Mouse (Mus musculus): ENCODE results near the gene Rhox3c.
"Not testable (repeated sequence)": the region's sequence is repeated elsewhere in the genome, so short reads cannot be mapped to it uniquely, and the experiment has no call there.

Gene Rhox3c

DNA sequence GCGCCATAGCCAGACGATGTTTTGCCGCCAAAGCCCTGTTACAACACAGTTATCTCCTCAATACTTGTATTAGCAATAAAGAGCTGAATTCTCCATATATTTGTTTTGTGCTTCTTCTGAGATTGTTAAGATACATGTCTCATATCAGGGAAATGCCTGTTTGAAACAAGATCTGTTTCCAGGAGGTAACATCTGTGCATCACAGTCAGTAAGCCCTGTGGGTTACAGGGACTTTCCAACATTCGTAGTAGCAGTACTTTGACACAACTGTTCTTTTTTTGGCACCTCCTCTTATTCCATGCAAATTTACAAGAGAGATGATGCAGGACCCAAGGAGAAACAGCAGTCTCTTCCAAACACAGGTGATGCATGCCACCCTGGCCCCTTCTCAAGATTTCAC, at the start of gene Rhox3c:
Gene Rhox3c, plus strand, starts transcription at position 301 of the 400 bp plus-strand sequence.
- DNase-seq (ENCODE audit: low read depth, low spot score): not testable (repeated sequence)

DNA sequence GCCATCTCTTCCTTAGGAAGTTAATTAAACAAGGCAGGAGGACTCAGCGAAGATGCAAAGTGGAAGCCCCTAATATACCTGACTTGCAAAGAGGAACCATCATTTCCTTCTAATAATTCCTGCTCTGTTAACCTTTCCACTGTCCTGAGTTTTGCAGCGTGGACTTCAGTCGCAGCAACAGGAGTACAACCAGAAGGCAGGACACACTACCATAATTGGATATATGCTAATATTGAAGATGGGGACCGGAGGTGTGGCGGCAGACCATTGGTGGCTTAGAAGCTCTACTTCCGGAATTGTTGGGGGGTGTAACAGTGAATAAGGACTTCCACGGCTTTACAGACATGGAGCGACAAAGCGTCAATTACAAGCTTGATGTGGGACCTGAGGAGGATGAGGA, 46.6 kb upstream of the Rhox3c start, which contains the start of gene Rhox2b:
Gene Rhox2b, plus strand, starts transcription at position 301 of the 400 bp plus-strand sequence.
- not testable (repeated sequence) for DNase-seq (ENCODE audit: low read depth, low spot score)

DNA sequence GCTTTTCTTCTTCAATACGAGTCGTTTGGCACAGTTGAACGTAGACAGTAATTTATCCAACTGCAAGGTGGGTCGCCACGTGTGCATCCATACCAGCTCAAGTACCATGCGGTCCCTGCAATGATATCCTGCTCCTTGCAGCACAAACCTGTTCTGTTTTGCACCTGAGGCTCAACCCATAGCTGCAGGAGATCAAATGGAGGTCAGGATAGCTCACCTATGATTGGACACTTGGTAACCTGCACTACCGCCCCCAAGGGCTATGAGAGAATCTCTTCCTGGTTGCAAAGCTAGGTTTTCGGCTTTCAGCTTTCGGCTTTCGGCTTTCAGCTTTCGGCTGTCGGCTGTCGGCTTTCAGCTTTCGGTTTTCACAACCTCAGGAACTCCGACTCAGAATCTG, 26.2 kb upstream of the Rhox3c start, which contains the start of gene Rhox4b:
Gene Rhox4b, plus strand, starts transcription at position 301 of the 400 bp plus-strand sequence.
- DNase-seq (ENCODE audit: low read depth, low spot score): not testable (repeated sequence)

DNA sequence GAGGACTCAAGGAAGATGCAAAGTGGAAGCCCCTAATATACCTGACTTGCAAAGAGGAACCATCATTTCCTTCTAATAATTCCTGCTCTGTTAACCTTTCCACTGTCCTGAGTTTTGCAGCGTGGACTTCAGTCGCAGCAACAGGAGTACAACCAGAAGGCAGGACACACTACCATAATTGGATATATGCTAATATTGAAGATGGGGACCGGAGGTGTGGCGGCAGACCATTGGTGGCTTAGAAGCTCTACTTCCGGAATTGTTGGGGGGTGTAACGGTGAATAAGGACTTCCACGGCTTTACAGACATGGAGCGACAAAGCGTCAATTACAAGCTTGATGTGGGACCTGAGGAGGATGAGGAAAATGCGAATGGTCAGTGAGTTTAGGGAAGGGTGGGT, 5.0 kb upstream of the Rhox3c start, which contains the start of gene Rhox2c:
Gene Rhox2c, plus strand, starts transcription at position 301 of the 400 bp plus-strand sequence.
- not testable (repeated sequence) for DNase-seq (ENCODE audit: low read depth, low spot score)

DNA sequence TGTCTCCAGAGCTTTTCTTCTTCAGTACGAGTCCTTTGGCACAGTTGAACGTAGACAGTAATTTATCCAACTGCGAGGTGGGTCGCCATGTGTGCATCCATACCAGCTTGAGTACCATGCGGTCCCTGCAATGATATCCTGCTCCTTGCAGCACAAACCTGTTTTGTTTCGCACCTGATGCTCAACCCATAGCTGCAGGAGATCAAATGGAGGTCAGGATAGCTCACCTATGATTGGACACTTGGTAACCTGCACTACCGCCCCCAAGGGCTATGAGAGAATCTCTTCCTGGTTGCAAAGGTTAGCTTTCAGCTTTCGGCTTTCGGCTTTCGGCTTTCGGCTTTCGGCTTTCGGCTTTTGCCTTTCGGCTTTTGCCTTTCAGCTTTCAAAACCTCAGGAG, 21.7 kb downstream of the Rhox3c start, which contains the start of gene Rhox4c:
Gene Rhox4c, plus strand, starts transcription at position 301 of the 400 bp plus-strand sequence.
- DNase-seq (ENCODE audit: low read depth, low spot score): not testable (repeated sequence)

DNA sequence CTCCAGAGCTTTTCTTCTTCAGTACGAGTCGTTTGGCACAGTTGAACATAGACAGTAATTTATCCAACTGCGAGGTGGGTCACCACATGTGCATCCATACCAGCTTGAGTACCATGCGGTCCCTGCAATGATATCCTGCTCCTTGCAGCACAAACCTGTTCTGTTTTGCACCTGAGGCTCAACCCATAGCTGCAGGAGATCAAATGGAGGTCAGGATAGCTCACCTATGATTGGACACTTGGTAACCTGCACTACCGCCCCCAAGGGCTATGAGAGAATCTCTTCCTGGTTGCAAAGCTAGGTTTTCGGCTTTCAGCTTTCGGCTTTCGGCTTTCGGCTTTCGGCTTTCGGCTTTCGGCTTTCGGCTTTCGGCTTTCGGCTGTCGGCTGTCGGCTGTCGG, 55.7 kb downstream of the Rhox3c start, which contains the start of gene Rhox4d:
Gene Rhox4d, plus strand, starts transcription at position 301 of the 400 bp plus-strand sequence.
- not testable (repeated sequence) for DNase-seq (ENCODE audit: low read depth, low spot score)

All from ZHBTc4 (cell line).